Mouse (Mus musculus): ENCODE data around the gene Sh3pxd2b. TPM values are rescaled to one million over a fixed set of nuclear protein-coding genes. Genes with fewer than 3 reads are reported as not detected.

The Sh3pxd2b gene
- polyA plus RNA-seq, 1 experiment = 8.7 TPM

- peak within 1 kb of the TSS; percentile 85 for H3K4me3 ChIP-seq (ENCODE audit: insufficient read depth, low read length)
- H3K27ac ChIP-seq (ENCODE audit: insufficient read depth, low read length) = peak within 1 kb of the TSS; percentile 96
- TF ChIP-seq POLR2A (IDR thresholded peaks at IDR 0.05; ENCODE audit: extremely low read depth, insufficient read depth, low read length) = peak; percentile 46; the same call in 1 of the 2 replicates
- no peak for TF ChIP-seq CTCF (IDR thresholded peaks at IDR 0.05; ENCODE audit: extremely low read depth, insufficient read depth, low read length)
- H3K4me1 ChIP-seq (ENCODE audit: control insufficient read depth, insufficient read depth, low read length) = peaks cover 1% of the 10 kb centered on the region; the same call in 1 of the 2 replicates
Measured at GRCm38 (mm10) chr11:32454800-32455506, 107.3 kb downstream of the Sh3pxd2b start, which contains the start of gene Ubtd2. Ubtd2 (plus strand) TSS chr11:32455370.

GRCm38 (mm10) chr11:32455507-32456141 is 108.0 kb downstream of the Sh3pxd2b start:
- Histone ChIP-seq H3K4me3 (ENCODE audit: insufficient read depth, low read length) (peak overlapping the region; percentile 85), H3K4me1 (ENCODE audit: control insufficient read depth, insufficient read depth, low read length) (peaks cover 1% of the 10 kb centered on the region; the same call in 1 of the 2 replicates), H3K27ac (ENCODE audit: insufficient read depth, low read length) (peak overlapping the region; percentile 96)
- TF ChIP-seq CTCF (IDR thresholded peaks at IDR 0.05; ENCODE audit: extremely low read depth, insufficient read depth, low read length) (no peak), POLR2A (IDR thresholded peaks at IDR 0.05; ENCODE audit: extremely low read depth, insufficient read depth, low read length) (no peak)

GRCm38 (mm10) chr11:32456356-32456755 is 108.7 kb downstream of the Sh3pxd2b start:
- H3K4me3 ChIP-seq (ENCODE audit: insufficient read depth, low read length) = peak overlapping the region; percentile 85

GRCm38 (mm10) chr11:32464282-32464681 is 116.7 kb downstream of the Sh3pxd2b start:
- no peak for TF ChIP-seq CTCF (IDR thresholded peaks at IDR 0.05; ENCODE audit: extremely low read depth, insufficient read depth, low read length)
- TF ChIP-seq POLR2A (IDR thresholded peaks at IDR 0.05; ENCODE audit: extremely low read depth, insufficient read depth, low read length) = no peak
- H3K4me1 ChIP-seq (ENCODE audit: control insufficient read depth, insufficient read depth, low read length) = peaks cover 4% of the 10 kb centered on the region
- H3K4me3 ChIP-seq (ENCODE audit: insufficient read depth, low read length) = no peak overlapping the region
- no peak overlapping the region for H3K27ac ChIP-seq (ENCODE audit: insufficient read depth, low read length)

More at GRCm38 (mm10) chr11:32456356-32456755, 108.7 kb downstream of the Sh3pxd2b start:
- H3K27ac ChIP-seq (ENCODE audit: insufficient read depth, low read length) = no peak overlapping the region
- peaks cover 1% of the 10 kb centered on the region; the same call in 1 of the 2 replicates for H3K4me1 ChIP-seq (ENCODE audit: control insufficient read depth, insufficient read depth, low read length)
- no peak for TF ChIP-seq POLR2A (IDR thresholded peaks at IDR 0.05; ENCODE audit: extremely low read depth, insufficient read depth, low read length)
- no peak for TF ChIP-seq CTCF (IDR thresholded peaks at IDR 0.05; ENCODE audit: extremely low read depth, insufficient read depth, low read length)

- TF ChIP-seq POLR2A (IDR thresholded peaks at IDR 0.05; ENCODE audit: extremely low read depth, insufficient read depth, low read length) (no peak), CTCF (IDR thresholded peaks at IDR 0.05; ENCODE audit: extremely low read depth, insufficient read depth, low read length) (no peak)
- peaks cover 2% of the 10 kb centered on the region; the same call in 1 of the 2 replicates for H3K4me1 ChIP-seq (ENCODE audit: control insufficient read depth, insufficient read depth, low read length)
Measured at GRCm38 (mm10) chr11:32471925-32472324, 124.3 kb downstream of the Sh3pxd2b start.

GRCm38 (mm10) chr11:32474725-32475124 is 127.1 kb downstream of the Sh3pxd2b start:
- TF ChIP-seq POLR2A (IDR thresholded peaks at IDR 0.05; ENCODE audit: extremely low read depth, insufficient read depth, low read length) (no peak), CTCF (IDR thresholded peaks at IDR 0.05; ENCODE audit: extremely low read depth, insufficient read depth, low read length) (no peak)
- H3K4me1 ChIP-seq (ENCODE audit: control insufficient read depth, insufficient read depth, low read length) = peaks cover 2% of the 10 kb centered on the region; the same call in 1 of the 2 replicates
- no peak overlapping the region for H3K27ac ChIP-seq (ENCODE audit: insufficient read depth, low read length)
- no peak overlapping the region for H3K4me3 ChIP-seq (ENCODE audit: insufficient read depth, low read length)

More at GRCm38 (mm10) chr11:32471925-32472324, 124.3 kb downstream of the Sh3pxd2b start:
- no peak overlapping the region for H3K27ac ChIP-seq (ENCODE audit: insufficient read depth, low read length)
- H3K4me3 ChIP-seq (ENCODE audit: insufficient read depth, low read length) = no peak overlapping the region

- H3K4me3 ChIP-seq (ENCODE audit: insufficient read depth, low read length) = no peak overlapping the region
- H3K4me1 ChIP-seq (ENCODE audit: control insufficient read depth, insufficient read depth, low read length) = peaks cover 2% of the 10 kb centered on the region; the same call in 1 of the 2 replicates
- TF ChIP-seq CTCF (IDR thresholded peaks at IDR 0.05; ENCODE audit: extremely low read depth, insufficient read depth, low read length) (no peak), POLR2A (IDR thresholded peaks at IDR 0.05; ENCODE audit: extremely low read depth, insufficient read depth, low read length) (no peak)
- H3K27ac ChIP-seq (ENCODE audit: insufficient read depth, low read length) = no peak overlapping the region
Measured at GRCm38 (mm10) chr11:32475487-32476236, 128.0 kb downstream of the Sh3pxd2b start.

Other genes with a start within 250 kb of the Sh3pxd2b start
- gene Il9r, start 147.5 kb upstream of the Sh3pxd2b start, polyA plus RNA-seq (2012; rRNA removed) = 0.06 and 0.15 TPM in 2 replicates
- gene Snrnp25, start 142.4 kb upstream of the Sh3pxd2b start, polyA plus RNA-seq (2012; rRNA removed) = 51.8 and 57.0 TPM in 2 replicates
- 25.6 and 26.9 TPM in 2 replicates for gene Rhbdf1, start 125.5 kb upstream of the Sh3pxd2b start, polyA plus RNA-seq (2012; rRNA removed)
- 14.2 and 15.4 TPM in 2 replicates for gene Mpg, start 121.3 kb upstream of the Sh3pxd2b start, polyA plus RNA-seq (2012; rRNA removed)
- gene Nprl3, start 80.1 kb upstream of the Sh3pxd2b start, polyA plus RNA-seq (2012; rRNA removed) = 78.7 and 80.9 TPM in 2 replicates
- gene Hba-x, start 71.4 kb upstream of the Sh3pxd2b start, polyA plus RNA-seq (2012; rRNA removed) = 0.15 and 0.21 TPM in 2 replicates
- 139 and 197 TPM in 2 replicates for gene Hba-a1, start 64.3 kb upstream of the Sh3pxd2b start, polyA plus RNA-seq (2012; rRNA removed)
- gene Hbq1b, start 60.9 kb upstream of the Sh3pxd2b start, polyA plus RNA-seq (2012; rRNA removed) = 1.9 and 2.1 TPM in 2 replicates
- 389 and 531 TPM in 2 replicates for gene Hba-a2, start 51.3 kb upstream of the Sh3pxd2b start, polyA plus RNA-seq (2012; rRNA removed)
- 3.0 and 3.5 TPM in 2 replicates for gene Hbq1a, start 47.8 kb upstream of the Sh3pxd2b start, polyA plus RNA-seq (2012; rRNA removed)
- 30.9 and 31.8 TPM in 2 replicates for gene Ubtd2, start 107.5 kb downstream of the Sh3pxd2b start, polyA plus RNA-seq (2012; rRNA removed)
- gene Efcab9, start 184.3 kb downstream of the Sh3pxd2b start, polyA plus RNA-seq (2012; rRNA removed) = 0.31 and 0.68 TPM in 2 replicates
- gene Stk10, start 185.5 kb downstream of the Sh3pxd2b start, polyA plus RNA-seq (2012; rRNA removed) = 5.7 and 6.1 TPM in 2 replicates

Data from cortical plate, adult 2 months (tissue).